Mouse (Mus musculus) layer of hippocampus, adult 9-10 months (tissue): ENCODE measurements at regions not wholly inside any gene's neighbourhood (a gene's known extent, or its start where the extent isn't known, plus 50 kb on each side); places are given as distances from the start of the nearest gene placed in this dataset.

ENCODE experiments used
- DNase-seq: peaks from one replicate; pipeline ENCODE4 v3.0.0; 2022; ENCODE audit warnings: low spot score

DNA sequence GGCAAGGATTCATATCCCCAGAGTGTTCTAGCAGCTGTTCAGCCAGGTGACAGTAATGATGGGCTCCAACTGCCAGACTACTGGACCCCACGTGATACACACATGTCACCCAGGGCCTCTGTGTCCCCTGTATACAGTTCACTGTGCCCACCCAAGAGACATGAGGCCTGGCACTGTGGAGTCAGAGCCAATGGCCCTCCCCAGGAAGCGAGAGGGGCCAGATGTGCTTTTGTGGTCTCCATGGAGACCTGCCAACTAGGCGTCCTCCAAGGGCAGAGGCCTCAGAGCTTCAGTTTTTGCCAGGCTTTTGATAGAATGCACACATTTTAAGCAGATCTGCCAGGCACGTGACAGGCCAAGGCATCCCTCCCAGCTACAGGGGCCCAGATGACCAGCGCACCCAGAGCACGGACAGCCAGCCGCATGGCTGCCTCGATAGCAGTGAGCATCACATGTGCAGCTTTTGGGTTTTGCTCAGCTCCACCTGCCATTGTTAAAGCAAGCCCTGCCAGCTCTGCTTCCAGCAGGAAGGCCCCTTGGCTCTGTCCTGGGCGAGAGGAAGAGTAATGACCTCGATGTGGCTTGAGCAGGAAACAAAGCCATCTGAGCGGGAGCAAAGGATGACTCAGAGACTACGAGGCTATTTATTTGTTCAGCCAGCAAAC lies 198.1 kb upstream of the Sulf2 start:
- no peak for DNase-seq

DNA sequence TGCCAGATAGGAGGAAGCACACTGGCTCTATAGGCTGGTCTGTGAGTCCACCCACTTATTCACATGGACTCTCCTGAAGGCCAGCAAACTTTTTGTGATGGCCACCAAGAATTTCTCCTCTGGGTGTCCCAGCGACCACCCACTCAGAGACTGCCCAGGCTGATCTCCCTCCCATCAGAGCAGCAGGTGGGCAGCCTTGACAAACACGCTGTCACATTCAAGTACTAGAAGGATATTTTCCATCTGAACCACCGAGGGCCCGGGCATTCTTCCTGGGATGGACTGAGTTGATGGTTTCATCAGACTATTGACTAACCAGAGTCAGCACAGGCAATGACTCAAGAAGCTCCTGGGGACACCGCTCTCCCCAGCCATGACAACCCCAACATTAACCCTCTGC lies 196.5 kb upstream of the Sulf2 start:
- no peak for DNase-seq

DNA sequence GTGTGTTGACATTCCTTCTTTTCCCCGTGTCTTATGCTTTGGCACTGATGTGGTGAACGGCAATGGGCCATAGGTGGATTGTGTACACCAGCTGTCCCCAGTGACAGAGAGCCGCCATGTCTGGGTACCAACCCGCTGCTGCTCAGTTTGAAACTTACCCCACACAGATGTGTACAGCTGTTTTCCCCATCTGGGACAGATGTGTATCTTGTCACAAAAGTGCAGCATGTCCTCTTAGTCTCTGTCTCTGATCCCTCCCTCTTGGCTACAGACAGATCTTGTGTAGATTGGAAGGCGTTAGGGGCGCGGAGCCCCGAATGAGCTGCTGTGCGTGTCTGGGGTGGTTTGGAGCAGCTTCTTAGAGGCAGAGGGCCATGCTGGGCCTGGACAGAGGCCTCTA lies 196.1 kb upstream of the Sulf2 start:
- no peak for DNase-seq

DNA sequence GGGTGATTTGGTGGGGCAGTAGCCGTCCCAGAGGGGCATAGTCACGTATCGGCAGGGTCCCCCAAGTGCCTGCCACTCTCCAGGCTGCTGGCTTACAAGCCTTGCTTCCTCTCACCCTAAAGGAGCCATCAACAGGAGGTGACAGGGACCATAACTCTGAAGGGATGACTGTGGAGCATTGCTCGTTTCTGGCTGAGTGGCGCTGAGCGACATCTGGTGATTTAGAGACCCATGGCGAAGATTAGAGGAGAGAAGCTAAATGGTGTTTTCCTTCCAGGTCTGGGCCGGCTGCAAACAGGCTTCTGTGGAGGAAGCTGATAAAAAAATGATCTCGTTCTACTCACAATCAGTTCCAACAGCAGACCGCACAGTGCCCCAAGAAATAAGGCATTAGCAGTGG lies 193.2 kb upstream of the Sulf2 start:
- DNase-seq = no peak

DNA sequence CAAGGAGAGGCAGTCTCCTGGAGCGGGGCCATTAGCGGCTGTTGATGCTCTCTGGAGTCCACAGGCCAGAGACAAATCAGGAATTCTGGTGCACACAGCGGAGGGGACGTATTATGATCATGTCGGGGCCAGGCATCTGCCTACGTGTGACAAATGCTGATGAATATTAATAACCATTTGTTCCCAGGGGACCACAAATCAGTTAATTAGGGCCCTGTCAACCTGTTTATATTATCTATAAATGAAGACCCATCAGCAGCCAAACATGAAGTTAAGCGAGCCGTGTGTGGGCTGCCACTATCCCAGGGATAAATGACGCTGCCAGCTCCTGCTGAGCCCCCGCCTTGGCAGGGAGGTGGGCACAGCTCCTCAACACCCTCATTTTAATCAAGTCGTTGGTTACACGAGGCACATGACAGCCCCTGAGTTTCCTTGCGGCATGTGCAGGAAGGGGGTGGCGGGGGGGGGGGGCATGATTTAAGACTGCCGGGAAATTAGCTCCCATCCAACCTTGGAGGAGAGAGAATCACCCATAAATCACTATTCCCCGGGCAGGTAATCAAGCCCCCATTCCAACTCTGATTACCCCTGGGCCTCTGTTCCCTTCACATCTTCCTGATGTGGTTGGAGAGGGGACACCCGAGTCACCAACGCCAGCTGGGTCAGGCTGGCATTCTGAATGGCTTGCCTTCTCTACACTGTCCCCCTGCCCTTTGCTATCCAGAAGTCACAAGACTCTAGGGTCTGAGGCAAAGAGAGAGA lies 191.1 kb upstream of the Sulf2 start:
- DNase-seq = no peak

DNA sequence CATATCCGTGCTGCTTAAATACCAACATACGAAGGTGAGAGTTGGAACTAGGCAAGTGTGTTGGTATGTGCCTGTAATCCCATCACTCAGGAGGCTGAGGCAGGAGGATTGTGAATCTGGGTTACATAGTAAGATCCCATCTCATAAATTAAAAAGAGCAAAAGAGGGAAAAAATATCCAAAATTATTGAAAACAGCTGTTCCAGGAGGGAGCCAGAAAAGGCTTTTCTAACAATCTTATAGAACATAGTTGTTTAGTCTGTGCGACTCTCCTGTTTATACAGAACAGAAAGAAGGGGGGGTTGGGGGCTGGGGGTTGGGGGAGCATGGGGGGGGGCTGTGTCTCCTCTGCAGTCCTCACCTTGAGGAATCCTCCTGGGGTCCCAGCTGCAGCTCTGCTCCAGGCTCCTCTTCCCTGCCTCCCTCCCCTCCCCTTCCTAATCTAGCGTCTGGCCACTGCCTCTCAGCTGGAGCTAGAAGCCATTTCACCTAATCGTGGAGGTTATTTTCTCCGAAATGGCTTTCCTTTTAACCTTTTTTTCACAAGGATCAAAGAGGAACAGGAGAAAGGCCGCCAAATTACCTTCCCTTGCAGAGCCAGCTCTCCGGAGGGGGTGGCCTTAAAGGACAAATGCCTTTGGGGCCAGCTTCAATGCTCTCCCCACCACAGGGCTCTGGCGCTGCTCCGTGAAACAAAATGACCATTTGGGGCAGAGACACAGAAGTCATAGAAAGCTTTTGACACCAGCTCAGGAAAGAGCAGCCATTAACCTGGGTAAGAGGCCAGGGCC lies 188.3 kb upstream of the Sulf2 start:
- DNase-seq = no peak

DNA sequence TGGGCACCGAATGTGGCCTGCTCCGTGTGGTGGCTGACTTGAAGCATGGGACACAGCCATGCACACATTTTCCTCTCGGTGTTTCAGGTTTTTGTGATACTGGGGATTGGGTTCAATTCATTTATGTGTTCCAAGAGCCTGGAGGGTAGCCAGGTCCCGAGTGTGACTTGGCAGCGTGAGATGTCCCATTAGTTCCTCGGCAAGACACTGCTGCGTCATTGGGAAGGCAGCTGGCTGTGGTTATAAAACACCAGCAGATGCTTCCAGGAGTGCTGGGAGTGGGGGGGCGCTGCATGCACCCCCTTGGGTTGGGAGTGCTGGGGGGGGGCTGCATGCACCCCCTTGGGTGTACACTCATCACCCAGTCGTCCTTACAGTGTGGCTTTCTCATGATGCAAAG lies 186.9 kb upstream of the Sulf2 start:
- no peak for DNase-seq

DNA sequence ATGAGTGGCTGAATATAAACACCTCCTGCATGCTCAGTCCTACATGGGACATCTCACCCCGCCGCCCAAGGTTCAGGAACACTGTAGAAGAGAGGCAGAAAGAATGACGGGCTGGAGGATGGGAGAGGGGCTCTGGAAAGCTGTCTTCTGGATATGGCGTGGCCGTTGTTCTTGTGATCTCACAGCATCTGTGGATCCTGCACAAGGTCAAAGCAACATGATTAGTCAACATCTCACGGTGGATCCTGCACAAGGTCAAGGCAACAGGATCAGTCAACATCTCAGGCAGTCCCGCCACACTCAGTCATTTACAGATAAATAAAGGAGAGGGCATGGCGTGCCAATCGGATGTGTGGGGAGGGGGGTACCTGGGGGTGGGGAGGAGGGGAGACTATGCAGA lies 184.7 kb upstream of the Sulf2 start:
- no peak for DNase-seq

DNA sequence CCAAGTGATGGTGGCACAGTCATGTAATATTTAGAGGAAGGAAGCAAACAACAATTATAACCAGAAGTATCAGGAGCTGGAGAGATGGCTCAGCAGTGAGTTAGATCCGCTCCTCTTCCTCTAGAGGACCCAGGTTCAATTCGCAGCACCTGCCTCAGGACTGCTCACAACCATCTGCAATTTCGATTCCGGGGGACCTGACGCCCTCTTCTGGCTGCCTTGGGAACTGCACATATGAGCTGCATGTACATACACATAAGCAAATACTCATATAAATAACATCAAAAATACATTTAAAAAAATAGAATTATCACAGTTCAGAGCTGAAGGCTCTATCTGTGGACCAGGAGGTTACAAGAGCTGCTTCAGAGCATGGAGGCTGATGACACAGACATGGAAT lies 184.0 kb upstream of the Sulf2 start:
- no peak for DNase-seq

DNA sequence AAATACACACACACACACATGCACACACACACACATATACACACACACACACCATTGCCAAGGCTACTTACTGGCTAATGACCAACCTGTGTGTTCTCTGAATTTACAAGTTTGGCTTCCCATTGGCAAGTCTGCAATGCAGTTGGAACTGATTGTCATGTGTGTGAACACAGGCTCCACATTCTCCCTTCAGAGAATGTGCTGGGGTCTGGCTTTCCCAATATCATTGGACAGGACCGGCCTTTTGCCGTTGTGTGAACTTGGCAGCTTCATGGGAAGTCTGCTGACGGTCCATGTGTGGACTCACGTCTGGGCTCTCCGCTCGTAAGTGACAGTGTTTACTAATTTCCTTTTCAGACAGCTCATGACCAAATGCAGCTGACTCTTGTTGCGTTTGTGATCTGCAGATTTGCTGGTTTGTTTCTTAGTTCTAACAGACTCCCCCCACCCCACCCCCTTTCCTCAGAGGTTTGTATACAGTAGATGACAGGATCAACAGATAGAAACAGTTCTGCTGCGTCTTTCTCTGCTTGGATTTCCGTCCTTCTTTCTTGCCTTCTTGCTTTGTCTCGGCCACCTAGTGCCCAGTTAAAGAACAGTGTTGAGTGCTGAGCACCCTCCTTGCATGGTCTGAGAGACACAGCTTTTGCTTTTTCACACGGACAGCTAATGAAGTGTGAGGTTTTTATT lies 183.1 kb upstream of the Sulf2 start:
- DNase-seq = no peak

DNA sequence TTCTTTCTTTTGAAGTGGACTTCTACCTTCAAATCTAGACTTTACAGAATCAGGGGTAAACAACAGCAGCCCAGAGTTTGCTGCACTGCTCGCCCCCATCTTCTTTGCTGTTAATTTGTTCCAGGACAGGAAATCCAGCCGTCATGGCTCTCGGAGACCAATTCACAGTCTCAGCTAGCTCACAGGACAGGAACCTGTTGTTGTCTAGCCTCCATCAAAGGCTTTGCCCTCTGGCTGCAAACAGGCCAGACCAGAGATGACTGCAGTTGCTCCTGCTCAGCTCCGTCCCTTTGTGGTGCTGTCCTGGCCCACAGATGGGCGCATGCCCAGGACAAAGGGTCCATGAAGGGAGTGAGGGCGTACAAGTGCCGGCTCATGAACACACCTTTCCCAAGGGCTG lies 182.2 kb upstream of the Sulf2 start:
- DNase-seq = no peak

DNA sequence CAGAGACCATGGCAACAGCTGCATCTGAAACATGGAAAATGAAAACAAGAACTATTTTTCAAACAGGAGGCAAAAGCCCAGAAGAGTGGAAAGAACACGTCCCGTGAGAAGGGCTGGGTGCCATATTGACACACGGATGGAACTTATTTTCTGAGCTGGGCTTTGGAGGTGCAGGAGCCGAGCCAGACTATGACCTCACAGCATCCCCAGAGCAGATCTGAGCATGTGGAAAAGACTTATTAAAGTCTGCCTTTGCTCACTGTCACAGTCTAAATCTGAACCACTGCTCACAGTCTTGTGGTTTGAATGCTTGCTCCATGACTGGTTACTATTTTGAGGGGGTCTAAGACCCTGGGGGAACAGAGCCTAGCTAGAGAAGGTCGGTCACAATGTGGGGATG lies 180.2 kb upstream of the Sulf2 start:
- DNase-seq = no peak

DNA sequence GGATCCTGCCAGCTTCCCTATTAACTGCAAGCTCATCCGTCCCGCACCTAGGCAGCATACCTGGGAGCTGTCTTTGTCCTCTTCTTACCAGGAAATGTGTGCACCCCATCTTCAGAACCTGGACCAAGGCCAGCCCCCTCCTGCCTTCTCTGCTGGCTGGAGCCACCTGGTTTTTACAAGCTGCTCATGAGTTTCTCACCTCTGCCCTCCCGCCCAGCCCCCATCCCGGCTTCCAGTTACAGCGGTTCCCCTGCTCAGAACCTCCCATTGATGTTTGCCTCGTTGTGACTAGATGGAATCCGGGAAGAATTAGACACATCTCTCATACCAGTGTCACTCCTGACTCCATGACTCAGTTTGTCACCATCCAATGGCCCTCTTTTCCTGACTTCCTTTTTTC lies 179.1 kb upstream of the Sulf2 start:
- DNase-seq = no peak

DNA sequence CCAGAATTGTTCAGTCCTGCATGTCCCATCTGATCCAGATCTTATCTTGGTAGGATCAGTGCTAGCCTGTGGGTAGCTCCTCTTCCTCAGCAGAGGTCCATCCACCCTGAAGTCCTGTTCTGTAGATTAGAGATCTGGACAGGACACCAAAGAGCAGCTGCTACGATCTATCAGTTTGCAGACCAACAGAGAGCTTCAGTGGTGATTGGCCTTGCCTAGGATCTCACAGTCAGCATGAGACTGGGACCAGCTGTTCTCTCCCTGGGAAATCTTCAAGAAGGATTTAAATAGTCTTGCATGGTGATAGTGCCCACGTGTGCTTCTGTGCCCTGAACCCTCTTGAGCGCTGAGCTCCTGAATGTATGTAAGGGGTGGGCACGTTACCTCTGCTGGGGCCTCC lies 178.4 kb upstream of the Sulf2 start:
- no peak for DNase-seq

DNA sequence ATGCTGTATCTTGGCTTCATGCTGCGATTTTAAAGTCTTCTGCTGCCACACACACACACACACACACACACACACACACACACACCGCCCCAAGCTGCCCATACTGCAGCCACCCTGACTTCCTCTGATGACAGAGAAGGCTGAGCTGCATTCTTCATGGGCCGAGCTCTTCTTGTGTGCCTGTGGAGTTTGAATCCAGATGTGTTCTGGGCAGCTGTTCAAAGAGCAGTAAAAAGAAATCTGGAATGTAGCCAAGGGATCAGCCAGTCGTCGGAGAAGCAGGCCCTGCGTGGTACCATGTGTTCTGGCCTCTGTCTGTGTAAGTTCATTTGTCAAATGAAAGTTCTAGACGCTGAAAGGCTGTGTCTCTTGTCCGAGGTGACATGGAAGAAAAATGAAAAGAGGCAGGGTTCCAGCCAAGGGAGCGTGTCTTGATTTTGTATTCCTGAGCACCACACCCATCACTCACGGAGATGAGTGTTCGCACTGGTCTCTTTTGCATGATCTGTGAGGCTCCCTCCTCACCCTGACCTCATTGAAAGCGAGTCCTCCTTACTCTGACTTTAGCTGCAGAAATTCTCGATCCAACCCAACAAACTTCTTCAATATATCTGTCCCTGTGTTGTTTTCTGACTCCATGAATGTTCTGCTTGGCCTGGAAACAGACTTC lies 177.4 kb upstream of the Sulf2 start:
- no peak for DNase-seq

DNA sequence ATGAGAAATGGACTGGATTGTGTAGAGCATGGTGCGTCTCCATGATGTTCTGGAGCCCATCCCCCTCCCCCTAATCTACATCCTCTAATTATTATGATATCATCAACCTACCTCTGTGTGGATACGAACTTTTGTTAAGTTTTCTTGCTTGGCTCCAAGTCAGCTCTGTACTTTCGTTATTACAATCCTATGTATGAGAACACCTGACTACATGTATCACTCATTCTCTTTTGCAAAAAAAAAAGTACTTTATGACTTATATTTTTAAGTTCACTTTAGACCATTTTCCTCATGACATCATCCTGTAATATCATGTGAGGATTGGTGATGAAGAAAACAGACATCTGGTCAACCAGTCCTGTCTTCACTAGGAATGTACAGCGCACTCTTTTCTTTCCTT lies 175.7 kb upstream of the Sulf2 start:
- no peak for DNase-seq

DNA sequence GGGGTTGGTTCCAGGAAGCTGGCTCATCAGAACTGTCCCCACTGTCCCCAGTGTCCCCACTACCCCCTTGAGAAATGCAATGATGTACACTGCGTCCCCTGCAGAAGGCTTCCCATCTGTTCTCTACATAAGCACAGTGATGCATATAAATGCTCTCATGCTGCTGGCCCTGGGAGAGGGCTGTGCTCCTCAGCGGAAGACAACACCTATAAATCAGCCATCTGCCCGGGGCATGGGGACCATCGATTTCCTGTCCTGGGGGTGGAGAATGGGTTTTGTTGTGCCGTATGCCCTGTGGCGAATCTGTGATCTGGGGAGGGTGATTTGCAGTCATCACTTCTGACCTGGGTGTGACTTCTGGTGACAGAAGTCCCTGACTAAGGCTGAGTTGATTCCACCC lies 174.9 kb upstream of the Sulf2 start:
- no peak for DNase-seq

DNA sequence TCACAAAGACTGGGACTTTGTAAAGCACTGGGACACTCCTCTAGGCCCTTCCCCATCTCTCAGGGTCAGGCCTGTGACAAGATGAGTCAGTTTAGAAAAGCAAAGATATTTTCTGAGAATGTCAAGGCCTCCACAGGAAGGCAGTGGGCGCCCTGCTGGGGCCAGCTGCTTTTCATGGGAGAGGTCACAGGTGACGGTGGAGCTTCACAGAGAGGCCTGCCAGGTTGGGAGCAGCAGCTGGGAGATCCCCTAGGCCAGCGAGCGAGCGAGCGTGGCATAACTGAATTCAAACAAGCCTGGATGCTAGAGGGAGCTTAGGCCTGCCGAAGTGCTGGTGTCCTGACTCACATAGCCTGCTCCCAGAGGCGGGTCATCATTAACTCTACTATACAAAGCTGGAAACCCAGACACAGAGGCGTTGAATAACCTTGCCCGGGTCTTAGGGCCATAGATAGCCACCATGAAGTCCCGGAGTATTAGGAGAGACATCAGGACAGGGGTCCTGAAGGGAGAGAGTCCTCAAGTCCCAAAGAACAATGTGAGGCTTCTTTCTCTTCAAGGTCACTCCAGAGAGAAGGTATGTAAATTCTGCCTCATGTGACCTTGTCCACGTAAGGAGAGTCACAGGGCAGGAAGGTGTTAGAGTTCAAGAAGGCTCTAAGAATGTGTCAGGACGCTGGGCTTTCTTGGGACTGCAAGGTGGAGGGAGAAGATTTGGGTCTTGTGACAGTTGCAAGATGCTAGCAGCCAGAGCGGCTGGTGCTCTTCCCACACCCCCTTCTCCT lies 174.3 kb upstream of the Sulf2 start:
- DNase-seq = no peak

DNA sequence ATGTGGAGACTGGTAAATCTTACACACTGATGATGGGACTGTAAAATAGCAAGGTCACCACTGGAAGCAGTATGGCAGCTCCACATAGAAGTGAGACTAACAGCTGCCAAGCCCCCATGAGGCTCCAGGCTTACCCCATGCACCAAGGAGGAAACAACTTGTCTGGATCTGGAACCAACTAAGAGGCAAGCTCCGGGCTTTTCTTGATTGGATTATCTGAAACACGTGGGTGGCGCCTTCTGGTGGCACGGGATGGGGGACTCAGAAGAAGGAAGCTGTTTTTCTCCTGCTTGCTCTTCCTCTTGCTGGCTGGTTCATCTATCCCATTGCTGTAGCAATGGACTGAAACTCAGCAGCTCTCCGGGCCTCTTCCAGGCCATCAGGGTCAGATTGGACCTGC lies 171.5 kb upstream of the Sulf2 start:
- DNase-seq = no peak

DNA sequence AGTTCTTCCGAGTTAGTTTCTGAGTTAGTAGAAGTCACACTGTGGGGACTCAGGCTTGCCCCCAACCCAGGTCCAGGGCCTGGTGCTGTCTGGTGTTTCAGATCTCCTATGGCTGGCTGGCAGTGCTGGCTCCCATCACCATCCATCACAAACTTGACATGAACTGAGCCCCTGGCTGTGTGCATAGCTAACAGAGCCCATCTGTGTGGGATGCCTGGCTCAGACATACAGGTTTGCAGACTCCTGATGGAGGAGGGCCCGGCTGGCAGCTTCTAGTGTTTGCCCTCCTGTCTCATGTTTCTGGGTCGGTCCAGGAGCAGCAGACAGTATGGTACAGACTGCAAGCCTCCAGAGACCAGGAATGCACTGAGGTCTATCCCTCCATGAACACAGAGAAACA lies 169.5 kb upstream of the Sulf2 start:
- DNase-seq = no peak

DNA sequence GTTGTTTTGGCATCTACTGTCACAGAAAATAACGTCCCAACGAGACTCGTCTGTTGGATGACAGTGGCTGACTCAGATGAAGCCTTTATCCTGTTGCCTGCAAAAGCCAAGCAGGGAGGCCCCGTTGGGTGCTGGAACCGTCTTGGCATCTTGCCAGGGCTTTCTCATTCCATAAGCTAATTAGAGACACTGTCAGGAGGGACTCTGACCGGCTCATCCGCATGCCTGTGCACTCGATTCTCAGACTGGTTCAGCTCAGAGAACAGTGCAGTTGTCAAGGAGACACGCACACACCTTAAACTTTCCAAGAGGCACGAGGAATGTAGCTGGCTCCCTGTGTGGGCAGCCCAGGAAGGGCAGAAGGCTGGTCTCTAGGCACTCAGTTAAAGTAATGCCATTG lies 169.0 kb upstream of the Sulf2 start:
- DNase-seq = no peak
